Mouse (Mus musculus): Measurements from ENCODE around the gene Zfp827. TPM values are rescaled to one million over a fixed set of nuclear protein-coding genes. Genes with fewer than 3 reads are reported as not detected.

The Zfp827 gene
- total and polyA plus RNA-seq, 2 experiments from 2014 or later, result 8.8 to 37.0 TPM

- no peak overlapping the region for H3K9ac ChIP-seq (replicated peaks; ENCODE audit: low read length, poor library complexity, severe bottlenecking)
- ATAC-seq (ENCODE audit: low FRiP score) (no peak), DNase-seq (ENCODE audit: low spot score) (no peak)
- H3K4me3 ChIP-seq (ENCODE audit: low read depth, low read length), result no peak overlapping the region
- H3K4me1 ChIP-seq (ENCODE audit: insufficient read depth, low read length), result no peaks in the 10 kb centered on the region
- no peak overlapping the region for H3K27ac ChIP-seq (ENCODE audit: low read depth, low read length)
- WGBS, result 62% methylated on average over 2 of the region's 2 CpGs
- H3K36me3 ChIP-seq (ENCODE audit: insufficient read depth, low read length), result peaks cover 10% of the 10 kb centered on the region
- TF ChIP-seq CTCF (IDR thresholded peaks at IDR 0.05), result no peak
- H3K27me3 ChIP-seq (ENCODE audit: insufficient read depth, low read length), result no peaks in the 10 kb centered on the region
- no peak overlapping the region for H3K4me2 ChIP-seq (ENCODE audit: low read depth, low read length, poor library complexity, severe bottlenecking)
- no peaks in the 10 kb centered on the region for H3K9me3 ChIP-seq (ENCODE audit: low read length)
Measured at GRCm38 (mm10) chr8:79158357-79158756, 130.1 kb downstream of the Zfp827 start.

- H3K9ac ChIP-seq (replicated peaks; ENCODE audit: low read length, poor library complexity, severe bottlenecking), result no peak overlapping the region
- TF ChIP-seq CTCF (IDR thresholded peaks at IDR 0.05), result no peak
- ATAC-seq (ENCODE audit: low FRiP score), result no peak
- peaks cover 10% of the 10 kb centered on the region for H3K36me3 ChIP-seq (ENCODE audit: insufficient read depth, low read length)
- no peak overlapping the region for H3K4me3 ChIP-seq (ENCODE audit: low read depth, low read length)
- no peaks in the 10 kb centered on the region for H3K27me3 ChIP-seq (ENCODE audit: insufficient read depth, low read length)
- no peaks in the 10 kb centered on the region for H3K9me3 ChIP-seq (ENCODE audit: low read length)
- no peak overlapping the region for H3K27ac ChIP-seq (ENCODE audit: low read depth, low read length)
- no peak overlapping the region for H3K4me2 ChIP-seq (ENCODE audit: low read depth, low read length, poor library complexity, severe bottlenecking)
- 90% methylated on average over 9 of the region's 9 CpGs for WGBS
- H3K4me1 ChIP-seq (ENCODE audit: insufficient read depth, low read length), result no peaks in the 10 kb centered on the region
- DNase-seq (ENCODE audit: low spot score), result no peak
Measured at GRCm38 (mm10) chr8:79159397-79159796, 131.2 kb downstream of the Zfp827 start.

GRCm38 (mm10) chr8:79160302-79160701, 132.1 kb downstream of the Zfp827 start:
- H3K9ac ChIP-seq (replicated peaks; ENCODE audit: low read length, poor library complexity, severe bottlenecking), result no peak overlapping the region
- no peak for TF ChIP-seq CTCF (IDR thresholded peaks at IDR 0.05)
- H3K4me1 ChIP-seq (ENCODE audit: insufficient read depth, low read length), result no peaks in the 10 kb centered on the region
- 75% methylated on average over 4 of the region's 4 CpGs for WGBS
- H3K9me3 ChIP-seq (ENCODE audit: low read length), result no peaks in the 10 kb centered on the region
- DNase-seq (ENCODE audit: low spot score) (no peak), ATAC-seq (ENCODE audit: low FRiP score) (no peak)
- H3K27ac ChIP-seq (ENCODE audit: low read depth, low read length), result no peak overlapping the region
- H3K4me2 ChIP-seq (ENCODE audit: low read depth, low read length, poor library complexity, severe bottlenecking), result no peak overlapping the region
- H3K4me3 ChIP-seq (ENCODE audit: low read depth, low read length), result no peak overlapping the region
- no peaks in the 10 kb centered on the region for H3K27me3 ChIP-seq (ENCODE audit: insufficient read depth, low read length)
- peaks cover 10% of the 10 kb centered on the region for H3K36me3 ChIP-seq (ENCODE audit: insufficient read depth, low read length)

GRCm38 (mm10) chr8:79161172-79161778, 133.0 kb downstream of the Zfp827 start:
- ATAC-seq (ENCODE audit: low FRiP score), result no peak
- no peak for TF ChIP-seq CTCF (IDR thresholded peaks at IDR 0.05)
- WGBS, result 94% methylated on average over 4 of the region's 4 CpGs

GRCm38 (mm10) chr8:79162533-79163308, 134.5 kb downstream of the Zfp827 start:
- Histone ChIP-seq H3K27ac (ENCODE audit: low read depth, low read length) (no peak overlapping the region), H3K27me3 (ENCODE audit: insufficient read depth, low read length) (no peaks in the 10 kb centered on the region), H3K4me1 (ENCODE audit: insufficient read depth, low read length) (no peaks in the 10 kb centered on the region), H3K9me3 (ENCODE audit: low read length) (no peaks in the 10 kb centered on the region), H3K4me2 (ENCODE audit: low read depth, low read length, poor library complexity, severe bottlenecking) (no peak overlapping the region), H3K36me3 (ENCODE audit: insufficient read depth, low read length) (peaks cover 6% of the 10 kb centered on the region), H3K9ac (replicated peaks; ENCODE audit: low read length, poor library complexity, severe bottlenecking) (0 out of 2 replicates have a peak overlapping the region, but pooled peaks have one; percentile 19), H3K4me3 (ENCODE audit: low read depth, low read length) (no peak overlapping the region)
- no peak for TF ChIP-seq CTCF (IDR thresholded peaks at IDR 0.05)
- ATAC-seq (ENCODE audit: low FRiP score) (no peak), DNase-seq (ENCODE audit: low spot score) (peak; percentile 56)
- WGBS, result 58% methylated on average over 10 of the region's 10 CpGs

More at GRCm38 (mm10) chr8:79161172-79161778, 133.0 kb downstream of the Zfp827 start:
- H3K4me1 ChIP-seq (ENCODE audit: insufficient read depth, low read length), result no peaks in the 10 kb centered on the region
- no peak overlapping the region for H3K9ac ChIP-seq (replicated peaks; ENCODE audit: low read length, poor library complexity, severe bottlenecking)
- no peak overlapping the region for H3K4me3 ChIP-seq (ENCODE audit: low read depth, low read length)
- no peaks in the 10 kb centered on the region for H3K27me3 ChIP-seq (ENCODE audit: insufficient read depth, low read length)
- H3K9me3 ChIP-seq (ENCODE audit: low read length), result no peaks in the 10 kb centered on the region
- H3K27ac ChIP-seq (ENCODE audit: low read depth, low read length), result no peak overlapping the region
- peaks cover 12% of the 10 kb centered on the region for H3K36me3 ChIP-seq (ENCODE audit: insufficient read depth, low read length)
- DNase-seq (ENCODE audit: low spot score), result no peak
- no peak overlapping the region for H3K4me2 ChIP-seq (ENCODE audit: low read depth, low read length, poor library complexity, severe bottlenecking)

GRCm38 (mm10) chr8:79164336-79164735, 136.1 kb downstream of the Zfp827 start:
- DNase-seq (ENCODE audit: low spot score) (no peak), ATAC-seq (ENCODE audit: low FRiP score) (no peak)
- 29% methylated on average over 1 of the region's 1 CpGs for WGBS
- H3K9me3 ChIP-seq (ENCODE audit: low read length), result no peaks in the 10 kb centered on the region
- H3K36me3 ChIP-seq (ENCODE audit: insufficient read depth, low read length), result peaks cover 4% of the 10 kb centered on the region
- TF ChIP-seq CTCF (IDR thresholded peaks at IDR 0.05), result no peak
- no peak overlapping the region for H3K27ac ChIP-seq (ENCODE audit: low read depth, low read length)
- H3K4me1 ChIP-seq (ENCODE audit: insufficient read depth, low read length), result no peaks in the 10 kb centered on the region
- no peak overlapping the region for H3K4me3 ChIP-seq (ENCODE audit: low read depth, low read length)
- no peaks in the 10 kb centered on the region for H3K27me3 ChIP-seq (ENCODE audit: insufficient read depth, low read length)
- no peak overlapping the region for H3K4me2 ChIP-seq (ENCODE audit: low read depth, low read length, poor library complexity, severe bottlenecking)
- H3K9ac ChIP-seq (replicated peaks; ENCODE audit: low read length, poor library complexity, severe bottlenecking), result no peak overlapping the region
